Mouse (Mus musculus) intestine, embryonic 15.5 days (tissue): ENCODE measurements around the gene Rad51d. TPM values are rescaled to one million over a fixed set of nuclear protein-coding genes. Genes with fewer than 3 reads are reported as not detected.

Source experiments
- ATAC-seq: fragments of 200-750 bp; cut with Nextera tagmentation; 2 replicates; pipeline ENCODE4 v1.8.0; 2017; ENCODE audit warnings: moderate TSS enrichment, moderate library complexity
- H3K27ac ChIP-seq: fragments of 300-500 bp; sonication (generic); 2 replicates; pipeline ENCODE4 v1.5.1; 2015; ENCODE audit warnings: mild to moderate bottlenecking, inconsistent platforms
- H3K27me3 ChIP-seq: fragments of 300-500 bp; sonication (generic); replicated peaks from 2 replicates; pipeline ENCODE4 v1.6.1; 2015; ENCODE audit warnings: inconsistent platforms
- H3K36me3 ChIP-seq: fragments of 300-500 bp; sonication (generic); 2 replicates; pipeline ENCODE4 v1.6.1; 2015; ENCODE audit warnings: inconsistent platforms
- H3K4me1 ChIP-seq: fragments of 300-500 bp; sonication (generic); replicated peaks from 2 replicates; pipeline ENCODE4 v1.6.1; 2015; ENCODE audit warnings: inconsistent platforms
- H3K4me2 ChIP-seq: fragments of 300-500 bp; sonication (generic); replicated peaks from 2 replicates; pipeline ENCODE4 v1.6.1; 2015; ENCODE audit warnings: mild to moderate bottlenecking, inconsistent platforms
- H3K4me3 ChIP-seq: fragments of 300-500 bp; sonication (generic); replicated peaks from 2 replicates; pipeline ENCODE4 v1.5.1; 2015; ENCODE audit warnings: inconsistent platforms
- H3K9ac ChIP-seq: fragments of 300-500 bp; sonication (generic); 2 replicates; pipeline ENCODE4 v1.6.1; 2015; ENCODE audit warnings: inconsistent platforms
- H3K9me3 ChIP-seq: fragments of 300-500 bp; sonication (generic); 2 replicates; pipeline ENCODE4 v1.6.1; 2016; ENCODE audit warnings: inconsistent platforms
- WGBS: fragments of 180-500 bp; shearing (Covaris S2); methylation state at CpG from one replicate; pipeline ENCODE4 v1.1.7; 2015; 5-methylcytosine and 5-hydroxymethylcytosine counted together
- polyA plus RNA-seq: library from polyadenylated mRNA; unstranded; fragments of >200 nt; fragmentation: Nextera tagmentation; extraction: Ambion mirVana; gene quantifications from 2 replicates; pipeline ENCODE4 v1.2.1, GENCODE M21; 2015

Rad51d gene
- polyA plus RNA-seq, 1 experiment from 2014 or later, result 12.7 TPM

DNA sequence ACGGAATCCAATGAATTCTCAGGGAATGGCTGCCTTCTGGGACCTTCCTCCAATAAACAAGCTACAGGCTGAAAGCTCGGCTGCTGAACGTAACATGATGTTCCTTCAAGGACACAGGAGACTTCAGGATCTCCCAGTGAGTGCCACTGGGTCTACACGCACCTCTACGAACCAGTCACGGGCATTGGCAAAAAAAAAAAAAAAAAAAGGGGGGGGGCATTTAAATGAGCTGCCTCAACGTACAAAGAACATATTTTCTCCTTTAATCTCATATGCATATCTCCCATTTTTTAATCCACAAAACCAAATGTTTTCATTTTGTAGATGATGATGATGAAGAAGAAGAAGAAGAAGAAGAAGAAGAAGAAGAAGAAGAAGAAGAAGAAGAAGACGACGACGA is 24.5 kb downstream of the Rad51d start:
- no peak for ATAC-seq
- no peak overlapping the region for H3K4me2 ChIP-seq
- no peak overlapping the region for H3K27ac ChIP-seq
- H3K4me1 ChIP-seq, result peaks cover 11% of the 10 kb centered on the region; the same call in 1 of the 2 replicates
- H3K36me3 ChIP-seq, result no peaks in the 10 kb centered on the region
- H3K9me3 ChIP-seq, result no peaks in the 10 kb centered on the region
- WGBS, result 82% methylated on average over 10 of the region's 10 CpGs
- H3K4me3 ChIP-seq, result no peak overlapping the region
- no peak overlapping the region for H3K9ac ChIP-seq
- H3K27me3 ChIP-seq, result no peaks in the 10 kb centered on the region

GRCm38 (mm10) chr11:82863488-82863931 is 26.9 kb downstream of the Rad51d start:
- Histone ChIP-seq H3K9ac (no peak overlapping the region), H3K27ac (no peak overlapping the region)
- peak; percentile 83 for ATAC-seq

GRCm38 (mm10) chr11:82863059-82863458 is 27.4 kb downstream of the Rad51d start:
- Histone ChIP-seq H3K27me3 (no peaks in the 10 kb centered on the region), H3K4me3 (no peak overlapping the region), H3K9ac (no peak overlapping the region), H3K4me2 (no peak overlapping the region), H3K9me3 (no peaks in the 10 kb centered on the region), H3K4me1 (peaks cover 11% of the 10 kb centered on the region; the same call in 1 of the 2 replicates), H3K27ac (no peak overlapping the region), H3K36me3 (no peaks in the 10 kb centered on the region)
- 80% methylated on average over 2 of the region's 2 CpGs for WGBS
- ATAC-seq, result no peak

More at GRCm38 (mm10) chr11:82863488-82863931, 26.9 kb downstream of the Rad51d start:
- Histone ChIP-seq H3K27me3 (no peaks in the 10 kb centered on the region), H3K9me3 (no peaks in the 10 kb centered on the region), H3K4me3 (no peak overlapping the region), H3K36me3 (no peaks in the 10 kb centered on the region), H3K4me2 (no peak overlapping the region), H3K4me1 (peaks cover 11% of the 10 kb centered on the region; the same call in 1 of the 2 replicates)
- 58% methylated on average over 4 of the region's 4 CpGs for WGBS

GRCm38 (mm10) chr11:82862638-82863037 is 27.8 kb downstream of the Rad51d start:
- WGBS, result 87% methylated on average over 9 of the region's 9 CpGs
- H3K4me1 ChIP-seq, result peaks cover 11% of the 10 kb centered on the region; the same call in 1 of the 2 replicates
- H3K9ac ChIP-seq, result no peak overlapping the region
- H3K4me2 ChIP-seq, result no peak overlapping the region
- no peak for ATAC-seq
- no peaks in the 10 kb centered on the region for H3K36me3 ChIP-seq
- no peaks in the 10 kb centered on the region for H3K9me3 ChIP-seq
- no peak overlapping the region for H3K27ac ChIP-seq
- no peak overlapping the region for H3K4me3 ChIP-seq
- H3K27me3 ChIP-seq, result no peaks in the 10 kb centered on the region

- ATAC-seq, result peak; percentile 56
- H3K9ac ChIP-seq, result no peak overlapping the region
- H3K27ac ChIP-seq, result no peak overlapping the region
- H3K27me3 ChIP-seq, result no peaks in the 10 kb centered on the region
- no peaks in the 10 kb centered on the region for H3K36me3 ChIP-seq
- 69% methylated on average over 8 of the region's 8 CpGs for WGBS
- peaks cover 11% of the 10 kb centered on the region; the same call in 1 of the 2 replicates for H3K4me1 ChIP-seq
- H3K4me3 ChIP-seq, result no peak overlapping the region
- H3K9me3 ChIP-seq, result no peaks in the 10 kb centered on the region
- no peak overlapping the region for H3K4me2 ChIP-seq
These were observed 28.9 kb downstream of the Rad51d start for GRCm38 (mm10) chr11:82861558-82861957.

DNA sequence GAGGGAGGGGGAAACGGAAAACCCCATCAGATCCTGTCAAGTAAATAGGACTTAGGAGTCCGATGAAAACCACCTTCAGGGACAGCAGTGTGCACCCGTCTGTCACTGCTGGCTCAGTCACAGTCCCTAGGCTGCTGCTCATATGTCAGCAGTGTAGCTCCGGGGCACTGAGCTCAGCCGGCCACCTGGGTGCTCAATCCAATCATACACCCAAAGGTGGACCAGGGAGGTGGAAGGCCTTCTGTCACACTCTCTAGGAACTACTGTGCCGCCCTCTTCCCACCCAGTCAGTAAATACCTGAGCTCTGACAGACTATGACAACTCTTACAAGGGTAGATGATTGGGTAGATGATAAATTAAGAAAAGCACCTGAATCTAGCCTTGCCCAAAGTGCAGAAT is 29.7 kb downstream of the Rad51d start:
- H3K4me1 ChIP-seq, result peaks cover 11% of the 10 kb centered on the region; the same call in 1 of the 2 replicates
- H3K9ac ChIP-seq, result no peak overlapping the region
- no peak overlapping the region for H3K4me3 ChIP-seq
- no peak overlapping the region for H3K27ac ChIP-seq
- WGBS, result 90% methylated on average over 6 of the region's 6 CpGs
- no peak for ATAC-seq
- H3K36me3 ChIP-seq, result no peaks in the 10 kb centered on the region
- H3K27me3 ChIP-seq, result no peaks in the 10 kb centered on the region
- H3K9me3 ChIP-seq, result no peaks in the 10 kb centered on the region
- no peak overlapping the region for H3K4me2 ChIP-seq

DNA sequence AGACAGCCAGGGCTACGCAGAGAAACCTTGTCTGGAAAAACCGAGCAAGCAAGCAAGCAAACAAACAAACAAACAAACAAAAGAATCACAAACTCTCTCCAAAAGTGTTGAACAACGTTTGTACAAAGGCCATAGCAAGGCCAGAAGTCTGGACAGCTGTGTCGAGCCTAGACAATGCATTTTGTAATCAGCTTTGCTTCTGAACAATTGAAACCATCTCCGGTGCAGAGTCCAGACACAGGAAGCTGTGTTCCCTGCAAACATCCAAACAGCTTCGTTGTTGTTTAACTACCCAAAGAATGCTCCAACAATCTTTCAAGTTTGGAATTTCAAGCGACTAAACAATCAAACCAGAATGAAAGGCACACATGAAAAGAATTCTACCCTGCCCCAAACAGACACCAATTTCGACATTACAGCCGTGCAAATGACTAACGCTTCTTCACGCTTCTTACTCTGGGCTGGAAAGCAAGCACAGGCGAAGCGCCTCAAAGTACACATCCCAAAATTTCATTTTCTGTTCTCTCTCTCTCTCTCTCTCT is 33.0 kb downstream of the Rad51d start:
- Histone ChIP-seq H3K27ac (no peak overlapping the region), H3K9me3 (no peaks in the 10 kb centered on the region), H3K36me3 (no peaks in the 10 kb centered on the region), H3K27me3 (no peaks in the 10 kb centered on the region), H3K9ac (no peak overlapping the region), H3K4me2 (no peak overlapping the region), H3K4me3 (no peak overlapping the region), H3K4me1 (peaks cover 10% of the 10 kb centered on the region; the same call in 1 of the 2 replicates)
- WGBS, result 71% methylated on average over 13 of the region's 13 CpGs
- no peak for ATAC-seq

DNA sequence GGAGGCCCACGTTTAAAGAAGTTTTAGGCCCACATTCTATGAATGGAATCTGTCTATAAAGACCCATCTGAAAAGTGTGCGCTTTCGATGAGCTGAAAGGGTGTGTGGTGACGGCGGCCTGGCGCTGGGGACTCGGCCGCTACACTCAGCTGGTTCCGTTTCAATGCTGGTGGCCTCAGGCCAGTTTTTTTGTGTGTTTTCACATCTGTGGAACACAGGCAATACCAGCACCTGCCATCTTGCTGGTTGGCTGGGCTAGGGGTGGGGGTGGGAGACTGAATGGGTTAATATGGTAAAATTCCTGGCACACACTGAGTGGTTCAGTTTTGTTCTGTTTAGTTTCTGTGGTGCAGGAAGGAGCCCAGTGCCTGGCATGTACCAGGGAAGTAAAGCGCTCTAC is 34.4 kb downstream of the Rad51d start:
- WGBS, result 78% methylated on average over 10 of the region's 10 CpGs
- H3K27me3 ChIP-seq, result no peaks in the 10 kb centered on the region
- H3K27ac ChIP-seq, result no peak overlapping the region
- H3K4me2 ChIP-seq, result no peak overlapping the region
- ATAC-seq, result no peak
- no peaks in the 10 kb centered on the region for H3K36me3 ChIP-seq
- H3K4me3 ChIP-seq, result no peak overlapping the region
- no peak overlapping the region for H3K9ac ChIP-seq
- no peaks in the 10 kb centered on the region for H3K9me3 ChIP-seq
- H3K4me1 ChIP-seq, result 0 out of 2 replicates have a peak, but pooled peaks cover 2% of the 10 kb centered on the region

DNA sequence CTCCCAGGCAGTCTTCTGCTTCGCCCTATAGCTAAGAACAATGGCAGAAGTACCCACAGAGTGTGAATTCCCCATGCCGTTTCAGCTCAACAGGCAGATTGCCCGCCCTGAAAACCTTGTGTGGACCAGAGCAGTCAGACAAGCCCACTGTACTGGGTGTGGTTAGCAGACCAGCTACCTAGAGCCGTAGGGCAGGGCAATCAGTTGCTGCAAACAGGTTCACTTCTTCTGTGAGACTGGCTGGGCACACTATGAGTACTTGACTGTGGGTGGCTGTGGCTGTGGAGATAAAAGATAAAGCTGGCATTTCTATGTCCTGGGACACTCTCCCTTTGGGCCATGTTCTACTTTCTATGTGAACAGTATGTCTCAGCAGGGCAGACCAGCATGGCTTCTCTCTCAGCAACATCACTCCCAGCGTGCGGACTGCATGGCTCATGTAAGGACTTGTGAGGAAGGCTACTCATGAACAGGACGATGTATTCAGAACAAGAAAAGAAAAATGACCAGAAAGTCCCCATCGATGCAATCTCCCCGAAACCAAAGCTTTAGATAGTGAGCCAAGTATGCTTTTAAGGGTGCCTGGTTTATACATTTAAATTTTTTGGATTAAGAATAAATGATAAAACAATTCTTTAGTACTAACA is 35.0 kb downstream of the Rad51d start:
- WGBS, result 78% methylated on average over 9 of the region's 9 CpGs
- no peaks in the 10 kb centered on the region for H3K9me3 ChIP-seq
- no peak overlapping the region for H3K27ac ChIP-seq
- H3K27me3 ChIP-seq, result no peaks in the 10 kb centered on the region
- no peak overlapping the region for H3K4me2 ChIP-seq
- H3K4me3 ChIP-seq, result no peak overlapping the region
- no peak overlapping the region for H3K9ac ChIP-seq
- no peaks in the 10 kb centered on the region for H3K36me3 ChIP-seq
- peak; percentile 69; the same call in 1 of the 2 replicates for ATAC-seq
- H3K4me1 ChIP-seq, result 0 out of 2 replicates have a peak, but pooled peaks cover 2% of the 10 kb centered on the region

- no peaks in the 10 kb centered on the region for H3K9me3 ChIP-seq
- 84% methylated on average over 6 of the region's 6 CpGs for WGBS
- H3K4me3 ChIP-seq, result no peak overlapping the region
- 0 out of 2 replicates have a peak, but pooled peaks cover 2% of the 10 kb centered on the region for H3K4me1 ChIP-seq
- H3K36me3 ChIP-seq, result no peaks in the 10 kb centered on the region
- H3K27me3 ChIP-seq, result no peaks in the 10 kb centered on the region
- no peak overlapping the region for H3K4me2 ChIP-seq
- H3K27ac ChIP-seq, result no peak overlapping the region
- ATAC-seq, result no peak
- no peak overlapping the region for H3K9ac ChIP-seq
These were observed 36.3 kb downstream of the Rad51d start for GRCm38 (mm10) chr11:82854111-82854510.

GRCm38 (mm10) chr11:82852958-82853357 is 37.5 kb downstream of the Rad51d start:
- Histone ChIP-seq H3K36me3 (no peaks in the 10 kb centered on the region), H3K4me3 (no peak overlapping the region), H3K4me1 (0 out of 2 replicates have a peak, but pooled peaks cover 2% of the 10 kb centered on the region), H3K4me2 (no peak overlapping the region), H3K27ac (no peak overlapping the region), H3K9ac (no peak overlapping the region), H3K9me3 (no peaks in the 10 kb centered on the region), H3K27me3 (no peaks in the 10 kb centered on the region)
- WGBS, result 90% methylated on average over 7 of the region's 7 CpGs
- ATAC-seq, result no peak

DNA sequence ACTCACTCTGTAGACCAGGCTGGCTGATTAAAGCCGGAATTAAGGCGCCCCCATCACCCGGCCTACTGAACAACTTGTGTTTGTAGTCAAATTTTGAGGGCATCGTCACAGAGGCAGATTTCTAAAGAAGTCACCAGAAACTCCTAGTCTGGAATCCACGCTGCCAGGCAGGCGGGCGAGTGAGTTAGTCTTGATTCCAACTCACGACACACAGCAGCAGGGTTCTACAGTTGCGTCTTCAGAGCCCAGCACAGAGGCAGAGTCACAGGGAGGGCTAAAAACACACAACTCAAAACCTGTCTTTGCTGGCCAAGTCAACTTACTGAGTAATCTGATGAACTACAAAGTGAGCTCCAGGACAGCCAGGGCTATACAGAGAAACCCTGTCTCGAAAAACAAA is 37.9 kb downstream of the Rad51d start:
- Histone ChIP-seq H3K36me3 (no peaks in the 10 kb centered on the region), H3K4me1 (0 out of 2 replicates have a peak, but pooled peaks cover 2% of the 10 kb centered on the region), H3K27me3 (no peaks in the 10 kb centered on the region), H3K4me3 (no peak overlapping the region), H3K27ac (no peak overlapping the region), H3K9me3 (no peaks in the 10 kb centered on the region), H3K9ac (no peak overlapping the region), H3K4me2 (no peak overlapping the region)
- WGBS, result 85% methylated on average over 10 of the region's 10 CpGs
- ATAC-seq, result no peak

DNA sequence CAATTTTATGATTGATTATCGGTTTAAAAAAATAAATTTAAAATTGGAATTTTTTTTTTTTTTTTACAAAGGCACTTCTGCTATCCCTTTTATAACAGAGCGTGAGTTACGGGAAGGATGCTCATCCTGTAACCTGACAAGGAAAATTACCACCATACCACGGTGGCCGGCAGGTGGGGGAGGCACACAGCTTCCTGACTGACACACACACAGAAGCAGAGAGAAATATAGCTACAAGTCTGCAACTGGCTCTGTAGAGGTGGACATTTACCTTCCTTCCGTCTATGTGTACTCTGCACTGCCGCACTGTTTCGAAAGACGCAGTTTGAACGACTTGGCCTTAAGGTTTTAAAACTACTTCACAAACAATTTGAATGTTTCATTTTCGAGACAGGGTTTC is 38.3 kb downstream of the Rad51d start:
- Histone ChIP-seq H3K4me3 (no peak overlapping the region), H3K27me3 (no peaks in the 10 kb centered on the region), H3K9me3 (no peaks in the 10 kb centered on the region), H3K4me2 (no peak overlapping the region), H3K27ac (no peak overlapping the region), H3K36me3 (no peaks in the 10 kb centered on the region), H3K4me1 (0 out of 2 replicates have a peak, but pooled peaks cover 2% of the 10 kb centered on the region), H3K9ac (no peak overlapping the region)
- ATAC-seq, result no peak
- 83% methylated on average over 11 of the region's 11 CpGs for WGBS
